Mouse (Mus musculus): ENCODE results near the gene Gm9495. TPM values are rescaled to one million over a fixed set of nuclear protein-coding genes. Genes with fewer than 3 reads are reported as not detected.

Gene Gm9495
- polyA plus RNA-seq (2017; shearing (Covaris generic)), result 0.13 TPM

DNA sequence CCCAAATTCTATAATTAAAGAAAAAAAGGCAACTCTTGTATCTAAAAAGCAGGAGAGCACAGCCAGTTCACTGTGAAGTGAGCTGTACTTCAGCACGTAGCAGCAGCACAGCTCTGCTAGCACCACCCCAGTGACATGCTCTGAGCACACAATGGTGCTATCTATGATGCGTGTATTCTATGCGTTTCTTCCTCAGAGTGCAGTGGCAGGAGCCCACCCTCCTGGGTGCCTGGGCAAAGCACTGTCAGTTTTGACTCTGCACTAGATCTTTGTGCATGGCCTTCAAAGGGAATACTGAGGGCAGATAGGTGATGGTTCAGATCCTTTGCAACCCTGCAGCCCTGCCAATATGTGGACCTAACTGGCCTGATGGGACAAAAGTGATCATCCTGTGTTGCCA is at the start of gene Gm9495:
Gm9495 (minus strand) TSS at position 101 of the 400 bp plus-strand sequence.

Other genes starting within 250 kb of the Gm9495 start
- 23.7 TPM for gene Zfp930, start 244.5 kb downstream of the Gm9495 start, polyA plus RNA-seq (2017; shearing (Covaris generic))
- gene D130040H23Rik, start 182.5 kb downstream of the Gm9495 start, polyA plus RNA-seq (2017; shearing (Covaris generic)), result 17.1 TPM
- not detected for gene Gm7697, start 69.4 kb upstream of the Gm9495 start, polyA plus RNA-seq (2017; shearing (Covaris generic))
- gene Zfp868, start 172.0 kb upstream of the Gm9495 start, polyA plus RNA-seq (2017; shearing (Covaris generic)), result 28.5 TPM
- 0.77 TPM for gene Zfp964, start 200.9 kb upstream of the Gm9495 start, polyA plus RNA-seq (2017; shearing (Covaris generic))

All from CD4-positive, CD25-positive, alpha-beta regulatory T cell (primary cell).